Mouse (Mus musculus) ES-E14 (cell line): Measurements from ENCODE around the gene Slc12a5.

Experiments
- HCFC1 ChIP-seq: IDR thresholded peaks from 2 replicates; pipeline ENCODE4 v1.6.1; 2012; ENCODE audit warnings: low read length, inconsistent platforms, borderline replicate concordance; ENCODE audit not compliant: insufficient read depth
- MAFK ChIP-seq: IDR thresholded peaks from 2 replicates; pipeline ENCODE4 v1.6.1; 2014; ENCODE audit warnings: mild to moderate bottlenecking, low read depth, low read length, inconsistent platforms; ENCODE audit not compliant: insufficient read depth
- ZNF384 ChIP-seq: IDR thresholded peaks from 2 replicates; pipeline ENCODE4 v1.6.1; 2012; ENCODE audit warnings: low read depth, low read length, inconsistent platforms

DNA sequence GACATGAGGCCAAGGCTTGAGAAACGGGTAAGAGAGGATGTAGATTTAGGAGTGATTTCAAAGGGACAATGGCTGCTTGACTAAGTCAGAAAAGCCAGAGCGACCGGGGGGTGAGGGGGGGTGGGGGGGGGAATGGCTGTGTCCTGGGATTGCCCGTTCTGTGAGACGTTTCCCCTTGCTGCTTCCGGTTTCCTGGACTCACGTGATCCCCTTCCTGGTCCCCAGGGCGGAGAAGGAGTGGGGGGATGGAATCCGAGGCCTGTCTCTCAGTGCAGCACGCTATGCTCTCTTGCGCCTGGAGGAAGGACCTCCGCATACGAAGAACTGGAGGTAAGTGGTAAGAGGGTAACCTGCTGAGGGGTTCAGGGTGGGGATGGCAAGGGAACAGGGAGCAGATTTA lies 28.2 kb downstream of the Slc12a5 start:
- no peak for TF ChIP-seq ZNF384
- no peak for TF ChIP-seq MAFK
- no peak for TF ChIP-seq HCFC1
